Mouse (Mus musculus) heart, postnatal 25 days (tissue): ENCODE data around the gene Il12rb1. TPM values are rescaled to one million over a fixed set of nuclear protein-coding genes. Genes with fewer than 3 reads are reported as not detected.

Experiments used
- DNase-seq: peaks from one replicate; pipeline ENCODE4 v3.0.0; 2022; ENCODE audit warnings: low spot score
- intact Hi-C: fragments of 180-260 bp; cut with DNase I; formaldehyde crosslinking; loops from one replicate; pipeline ENCODE4 v1.15.1; 2025
- total RNA-seq, 2 experiments: library from RNA; stranded (reverse); gene quantifications; 2 replicates each; pipeline ENCODE4 v1.2.3; 2021

The Il12rb1 gene
- total RNA-seq, 2 experiments from 2014 or later, result not detected

GRCm38 (mm10) chr8:70772075-70772474, 36.2 kb upstream of the Il12rb1 start:
- intact Hi-C loops, result no loop called here

DNA sequence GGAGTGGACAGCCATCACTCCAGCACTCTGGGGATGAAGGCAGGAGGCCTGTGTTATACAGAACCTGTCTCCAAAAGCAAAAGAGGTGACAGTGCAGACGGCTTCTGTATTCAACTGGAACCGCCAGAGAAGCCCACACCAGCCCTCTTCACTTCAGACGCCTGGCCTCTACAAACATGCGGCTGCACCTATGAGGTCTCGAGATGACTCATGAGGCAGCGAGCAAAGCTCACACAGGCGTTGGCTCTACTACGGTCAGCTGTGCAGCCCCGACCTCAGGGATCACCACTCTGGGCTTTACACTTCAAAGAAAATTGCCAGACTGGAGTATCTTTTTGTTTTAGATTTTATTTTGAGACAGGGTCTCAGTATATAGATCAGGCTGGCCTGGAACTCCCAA, 35.4 kb upstream of the Il12rb1 start:
- DNase-seq, result no peak
- intact Hi-C loops, result no loop called here

More at GRCm38 (mm10) chr8:70772075-70772474, 36.2 kb upstream of the Il12rb1 start:
- no peak for DNase-seq

DNA sequence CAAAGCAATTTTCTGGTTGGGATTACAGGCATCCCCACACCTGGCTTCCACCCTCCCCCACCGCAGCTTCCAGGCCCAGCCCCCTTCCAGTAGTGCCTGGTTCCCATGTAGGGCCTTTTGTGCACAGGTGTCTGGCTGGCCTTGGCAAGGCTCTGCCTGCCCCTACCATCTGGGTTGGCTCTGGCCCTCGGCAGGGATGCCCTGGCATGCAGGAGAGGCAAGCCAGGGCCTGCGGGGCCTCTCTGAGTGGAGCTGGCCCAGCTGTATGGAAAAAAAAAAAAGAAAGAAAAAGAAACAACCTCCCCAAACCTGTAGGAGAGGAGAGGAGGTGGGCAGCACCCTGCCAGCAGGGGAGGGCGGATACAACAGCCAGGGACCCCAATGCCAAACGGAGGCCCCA, 34.8 kb upstream of the Il12rb1 start:
- DNase-seq, result no peak
- intact Hi-C loops, result no loop called here

DNA sequence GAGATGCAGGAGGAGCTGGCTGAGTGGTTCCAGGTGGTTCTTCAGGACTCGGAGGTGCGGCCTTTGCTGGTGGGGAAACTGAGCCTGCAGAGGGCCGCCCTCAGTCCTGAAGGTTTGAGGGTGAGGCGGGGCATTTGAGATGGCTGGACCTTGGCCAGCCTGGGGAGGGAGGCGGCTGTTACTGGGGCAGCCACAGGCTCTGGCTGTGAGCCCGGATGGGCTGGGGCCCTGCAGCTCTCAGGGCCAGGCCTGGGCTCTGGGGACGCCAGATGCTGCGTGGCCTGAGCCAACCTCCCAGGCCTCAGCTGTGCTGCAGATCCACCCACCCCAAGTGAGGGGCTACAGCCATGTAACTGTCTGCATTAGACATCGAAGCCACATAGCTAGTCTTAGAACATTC, 34.4 kb upstream of the Il12rb1 start:
- DNase-seq, result peak; percentile 87
- intact Hi-C loops, result no loop called here

DNA sequence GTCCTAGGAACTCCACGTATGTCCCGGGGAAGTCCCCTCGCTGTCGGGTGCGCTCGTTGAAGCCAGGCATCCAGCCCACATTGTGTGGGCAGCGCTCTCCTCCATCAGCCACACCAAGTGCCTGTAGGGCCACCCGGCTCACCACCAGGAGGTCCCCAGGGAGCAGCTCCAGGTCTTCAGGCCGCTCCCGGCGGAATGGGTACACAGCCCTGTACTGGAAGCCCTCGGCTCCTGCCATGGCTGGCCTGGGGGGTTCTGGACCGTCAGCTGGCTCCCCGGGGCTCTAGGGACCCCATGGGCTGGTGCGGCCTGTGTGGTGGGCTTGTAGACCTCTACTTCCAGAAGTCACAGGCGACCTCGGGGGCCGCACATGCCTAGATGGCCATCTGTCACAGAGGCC, 33.5 kb upstream of the Il12rb1 start:
- no peak for DNase-seq
- intact Hi-C loops, result no loop called here

DNA sequence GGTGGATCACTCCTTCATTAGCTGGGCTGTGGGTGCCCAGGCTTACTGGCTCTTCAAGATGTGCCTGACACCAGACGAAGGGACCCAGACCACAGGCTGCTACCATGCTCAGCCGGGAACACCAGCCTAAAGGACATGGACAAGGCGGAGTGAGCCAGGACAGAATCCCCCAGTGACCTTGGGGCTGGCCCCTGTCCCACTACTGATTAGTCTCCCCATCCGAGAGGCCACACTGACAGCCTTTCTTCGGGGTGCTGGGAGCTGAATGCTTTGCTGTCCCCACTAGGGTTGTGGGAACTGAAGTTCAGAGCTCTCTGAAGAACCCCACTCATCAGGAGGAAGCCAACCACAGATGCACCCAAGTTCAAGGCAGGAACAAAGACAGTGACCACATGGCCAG, 33.0 kb upstream of the Il12rb1 start:
- intact Hi-C loops, result no loop called here
- DNase-seq, result no peak

DNA sequence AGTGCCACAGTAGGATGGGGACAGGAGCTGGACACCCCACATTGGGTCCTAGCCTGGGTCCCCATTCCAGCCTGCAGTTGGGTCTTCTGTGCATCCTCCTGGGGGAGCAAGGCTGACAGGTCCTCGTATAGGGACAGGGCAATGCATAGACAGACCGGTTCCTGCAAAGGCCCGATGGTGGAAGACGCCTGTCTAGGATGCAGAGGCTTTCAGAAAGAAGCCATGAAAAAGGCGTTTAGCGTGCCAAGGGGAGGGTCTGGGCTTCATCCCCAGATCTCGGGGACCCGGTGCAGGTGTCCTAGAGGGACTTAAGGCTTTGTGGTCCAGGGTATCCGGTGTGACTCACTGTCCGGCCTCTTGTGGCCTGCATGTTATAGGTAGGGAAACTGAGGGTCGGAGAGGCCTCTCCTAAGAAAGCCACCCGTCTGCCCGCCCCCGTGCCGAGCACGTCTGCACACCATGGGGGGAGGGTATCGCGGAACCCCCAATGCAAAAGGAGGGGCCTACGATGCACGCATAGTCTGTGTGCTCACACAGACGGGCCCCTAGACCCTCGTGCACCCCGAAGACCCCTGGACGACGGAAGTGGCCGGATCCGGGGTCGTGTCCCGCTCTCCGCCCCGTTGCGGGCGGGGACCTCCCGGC, 32.3 kb upstream of the Il12rb1 start:
- intact Hi-C loops, result no loop called here
- DNase-seq, result no peak

GRCm38 (mm10) chr8:70776496-70777444, 31.5 kb upstream of the Il12rb1 start, which contains the start of gene Pik3r2:
Gene Pik3r2 (minus strand): TSS chr8:70776713.
- DNase-seq, result peak; percentile 95
- intact Hi-C loops, result no loop called here

DNA sequence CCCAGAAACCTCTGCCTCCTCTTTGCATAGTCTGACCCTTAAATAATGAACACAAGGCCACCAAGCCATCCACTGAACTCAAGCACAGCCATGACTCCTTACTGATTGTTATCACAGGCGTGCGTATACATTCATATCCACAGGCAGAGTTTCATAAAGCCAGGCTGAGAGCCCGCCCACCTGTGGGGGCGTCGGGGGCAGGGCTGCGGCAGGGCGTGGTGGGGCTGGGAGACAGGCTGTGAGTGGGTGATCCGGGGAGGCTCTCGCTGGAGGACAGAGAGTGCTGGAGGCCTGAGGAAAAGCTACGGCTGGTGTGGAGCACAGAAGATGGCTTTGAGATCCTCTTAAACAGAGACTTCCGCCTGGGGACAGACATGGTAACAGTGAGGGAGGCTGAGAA, 28.2 kb upstream of the Il12rb1 start:
- intact Hi-C loops, result no loop called here
- DNase-seq, result no peak

DNA sequence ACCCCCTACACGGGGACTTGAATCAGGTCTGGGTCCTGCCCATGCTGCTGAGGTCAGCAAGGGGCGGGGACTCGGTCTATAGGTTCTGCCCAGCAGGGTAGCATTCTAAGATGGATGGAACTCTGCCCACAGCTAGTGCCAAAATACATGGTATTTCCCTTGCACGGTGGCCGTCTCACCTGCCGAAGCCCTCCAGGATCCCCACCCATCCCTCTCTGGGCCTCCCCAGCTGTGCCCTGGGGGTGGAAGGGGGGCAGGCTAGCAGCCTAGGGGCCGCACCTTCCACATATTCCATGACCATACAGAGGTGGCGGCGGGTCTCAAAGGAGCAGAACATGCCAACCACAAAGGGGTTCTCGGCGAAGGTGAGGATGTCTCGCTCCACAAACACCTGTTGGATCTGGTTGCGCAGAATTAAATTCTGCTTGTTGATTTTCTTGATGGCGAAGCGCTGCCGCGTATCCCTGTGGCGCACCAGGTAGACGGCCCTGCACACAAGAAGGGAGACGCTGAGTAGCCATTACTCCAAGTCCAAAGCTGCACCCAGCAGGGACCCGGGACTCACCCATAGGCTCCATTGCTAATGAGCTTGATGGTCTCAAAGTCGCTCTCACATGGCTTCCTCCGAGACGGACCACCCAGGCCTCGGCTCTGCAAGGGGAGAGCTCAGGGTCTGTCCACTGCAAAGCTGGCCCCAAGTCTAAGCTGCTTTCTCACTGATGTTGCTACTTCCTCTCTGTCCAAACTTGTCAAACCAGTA, 21.8 kb upstream of the Il12rb1 start:
- DNase-seq, result no peak
- intact Hi-C loops, result no loop called here

DNA sequence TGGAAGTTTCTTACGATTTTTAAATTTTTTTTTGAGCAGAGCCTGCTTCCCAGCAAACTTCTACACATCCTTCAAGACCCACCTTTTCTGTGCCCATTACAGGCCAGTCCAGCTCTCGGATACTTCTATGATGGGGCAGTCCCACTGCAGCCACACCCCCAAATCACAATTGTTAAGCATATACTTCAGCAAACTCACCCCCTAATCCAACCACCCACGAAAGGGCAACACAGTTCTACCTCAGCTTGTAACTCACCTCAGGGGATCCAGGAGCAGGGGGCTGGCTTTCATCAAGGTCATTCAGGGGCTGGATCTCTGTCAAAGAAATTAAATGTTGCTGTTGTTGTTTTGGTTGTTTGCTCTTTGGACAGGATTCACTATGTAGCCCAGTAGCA, 21.2 kb upstream of the Il12rb1 start:
- no peak for DNase-seq
- intact Hi-C loops, result no loop called here

- DNase-seq, result no peak
Observed at GRCm38 (mm10) chr8:70787941-70788667, 20.1 kb upstream of the Il12rb1 start.

DNA sequence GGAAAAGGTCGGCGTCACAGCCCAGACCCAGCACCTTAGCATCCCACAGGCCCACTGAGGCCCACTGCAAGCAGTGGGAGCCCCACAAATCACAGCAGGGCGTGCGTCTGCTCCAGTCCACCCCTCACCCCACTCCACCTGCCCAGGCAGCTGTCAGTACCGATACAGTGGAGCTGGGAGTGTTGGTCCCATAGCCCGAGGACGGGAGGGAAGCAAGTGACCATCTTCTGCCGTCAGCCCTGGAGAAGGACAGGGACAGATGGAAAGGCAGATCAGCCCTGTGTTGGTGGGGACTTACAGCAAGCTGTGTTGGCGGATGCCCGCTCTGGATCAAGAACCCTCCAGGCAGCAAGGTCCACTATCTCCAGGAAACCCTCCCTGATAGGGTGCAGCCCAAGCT, 19.2 kb upstream of the Il12rb1 start:
- intact Hi-C loops, result no loop called here
- DNase-seq, result no peak

More at GRCm38 (mm10) chr8:70787941-70788667, 20.1 kb upstream of the Il12rb1 start:
- intact Hi-C loops, result no loop called here

DNA sequence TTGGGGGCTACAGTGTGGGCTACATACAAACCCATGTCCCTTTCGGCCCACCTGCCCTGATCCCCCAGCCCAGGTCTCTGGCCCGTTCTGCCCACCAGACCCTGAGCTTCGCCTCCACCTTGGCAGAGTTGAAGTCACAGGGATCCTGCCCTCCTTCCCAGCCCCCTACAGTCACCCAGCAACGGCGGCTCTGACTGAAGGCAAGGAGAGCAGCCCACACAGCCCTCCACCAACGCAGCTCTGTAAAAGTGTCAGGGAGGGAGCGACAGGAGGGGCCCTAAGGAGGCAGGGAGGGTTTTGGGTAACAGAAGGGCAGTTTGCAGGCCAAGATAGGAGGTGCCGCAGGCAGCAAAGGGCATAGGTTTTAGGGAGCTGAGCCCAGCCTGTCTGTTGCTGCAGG, 17.4 kb upstream of the Il12rb1 start:
- DNase-seq, result no peak
- intact Hi-C loops, result no loop called here

DNA sequence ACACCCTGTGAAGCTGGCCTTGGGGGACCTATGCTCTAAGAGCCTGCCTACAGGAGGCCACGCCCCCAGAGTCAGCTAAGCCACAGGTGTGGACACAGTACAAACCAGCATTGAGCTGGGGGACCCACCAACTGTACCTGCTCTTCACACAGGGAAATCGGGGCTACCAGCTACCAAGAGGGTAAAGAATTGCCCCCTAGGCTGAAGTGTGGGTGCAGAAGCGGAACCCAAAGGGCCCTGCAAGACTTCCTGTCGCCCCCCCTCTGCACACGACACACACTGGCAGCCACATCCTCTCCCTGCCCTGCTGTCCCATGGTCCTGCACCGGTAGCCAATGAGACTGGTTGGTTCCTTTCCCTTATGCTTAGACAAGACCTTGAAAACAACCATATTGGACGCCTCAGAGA, 17.0 kb upstream of the Il12rb1 start:
- DNase-seq, result no peak
- intact Hi-C loops, result no loop called here

DNA sequence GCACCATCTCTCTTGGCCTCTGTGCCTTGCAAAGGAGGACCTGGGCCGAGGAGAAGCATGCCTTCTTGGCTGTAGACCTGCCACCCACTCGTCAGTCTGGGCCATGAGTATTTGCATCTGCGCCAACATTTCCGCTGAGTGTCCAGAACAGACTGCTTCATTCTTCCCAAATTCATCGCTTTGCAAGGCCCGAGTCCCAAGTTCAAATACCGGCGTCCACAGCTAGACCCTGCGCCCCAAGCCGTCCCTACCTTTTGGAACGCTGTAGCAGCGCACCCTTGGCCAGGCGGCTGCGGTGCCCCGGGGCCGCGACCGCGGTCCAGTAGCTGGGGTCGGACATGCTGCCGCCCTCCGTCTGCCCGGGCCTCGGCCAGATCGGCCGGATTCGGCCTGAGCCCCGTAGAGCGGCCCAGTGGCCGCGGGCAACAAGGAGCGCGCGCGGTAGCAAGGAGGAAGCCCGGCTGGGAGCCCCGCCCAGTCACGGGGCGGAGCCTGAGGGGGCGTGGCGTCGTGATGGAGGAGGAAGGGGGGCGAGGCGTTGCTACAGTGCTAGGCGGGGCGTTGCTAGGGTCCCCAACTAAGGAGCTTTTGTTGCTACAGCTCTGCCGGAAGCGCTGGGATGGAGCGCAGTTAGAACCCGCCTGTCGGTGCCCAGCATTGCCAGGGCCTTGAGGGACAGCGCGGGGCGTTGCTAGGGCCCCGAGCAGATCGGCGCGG, 16.1 kb upstream of the Il12rb1 start:
- intact Hi-C loops, result no loop called here
- peak; percentile 94 for DNase-seq

DNA sequence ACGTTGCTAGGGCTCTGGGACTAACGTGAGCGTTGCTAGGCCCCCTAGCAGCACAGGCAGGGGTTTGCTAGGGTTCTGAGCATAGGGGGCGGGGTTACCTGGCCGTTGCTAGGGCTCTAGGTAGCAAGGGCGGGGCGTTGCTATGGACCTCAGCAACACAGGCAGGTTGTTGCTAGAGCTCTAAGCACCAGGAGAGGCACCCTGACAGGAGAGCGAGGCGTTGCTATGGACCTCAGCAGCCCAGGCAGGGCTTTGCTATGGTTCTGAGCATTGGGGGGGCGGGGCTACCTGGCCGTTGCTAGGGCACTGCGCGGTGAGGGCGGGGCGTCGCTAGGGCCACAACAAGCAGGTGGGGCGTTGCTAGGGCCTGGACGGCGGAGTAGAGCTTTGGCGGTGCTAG, 15.5 kb upstream of the Il12rb1 start:
- intact Hi-C loops, result no loop called here
- DNase-seq, result no peak

GRCm38 (mm10) chr8:70794215-70794614, 14.0 kb upstream of the Il12rb1 start:
- intact Hi-C loops, result no loop called here
- DNase-seq, result no peak

DNA sequence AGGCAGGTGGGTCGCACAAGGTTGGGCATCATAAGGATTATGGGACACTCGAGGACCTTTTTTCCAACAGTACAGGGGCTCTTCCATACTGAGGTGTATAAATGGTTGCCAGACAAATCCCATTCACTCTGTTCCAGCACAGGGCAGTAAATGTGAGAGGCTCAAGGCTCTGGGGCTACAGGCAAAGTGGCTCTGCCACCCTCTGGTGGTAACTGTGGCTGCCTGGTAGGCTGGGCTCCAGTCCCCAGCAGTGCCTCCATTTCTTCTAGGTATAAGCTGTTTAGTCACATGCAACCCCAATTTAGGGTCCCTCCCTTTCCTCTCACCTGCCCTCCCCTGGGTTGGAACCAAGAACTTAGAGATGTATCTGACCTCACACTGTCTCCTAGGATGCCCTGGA, 12.9 kb upstream of the Il12rb1 start:
- DNase-seq, result no peak
- intact Hi-C loops, result no loop called here
